Mouse (Mus musculus) cortical plate, adult 2 months (tissue): Measurements from ENCODE around the gene Atl3.

Experiments used
- CTCF ChIP-seq: fragments of 200-500 bp; IDR thresholded peaks from 2 replicates; pipeline ENCODE4 v1.5.1; 2011; ENCODE audit warnings: mild to moderate bottlenecking, control low read depth, low read length; ENCODE audit not compliant: insufficient read depth; ENCODE audit errors: extremely low read depth
- POLR2A ChIP-seq: fragments of 200-500 bp; IDR thresholded peaks from 2 replicates; pipeline ENCODE4 v1.6.1; 2011; ENCODE audit warnings: mild to moderate bottlenecking, low read length, control low read depth; ENCODE audit not compliant: insufficient read depth; ENCODE audit errors: extremely low read depth

DNA sequence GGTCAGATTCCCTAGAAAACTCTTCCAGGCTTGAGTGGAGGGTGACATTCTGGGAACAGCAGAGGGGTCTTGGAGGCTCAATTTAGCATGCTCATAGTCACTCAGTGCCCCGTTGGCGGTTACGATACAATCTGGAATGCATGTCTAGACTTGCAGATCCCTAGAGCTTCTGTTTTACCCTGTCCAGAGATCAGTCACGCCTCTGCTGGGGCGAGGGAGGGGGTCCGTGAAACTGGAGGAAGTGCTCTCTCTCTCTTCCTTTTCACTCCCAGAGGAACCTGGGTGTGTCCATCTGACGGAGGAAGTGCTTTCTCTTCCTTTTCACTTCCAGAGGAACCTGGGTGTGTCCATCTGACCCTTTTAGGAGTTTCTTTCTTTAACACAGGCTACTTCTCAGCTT, 89.3 kb downstream of the Atl3 start:
- TF ChIP-seq CTCF (no peak), POLR2A (no peak)
